Mouse (Mus musculus) testis, adult 2 months (tissue): ENCODE measurements around the gene Gsdma.

Source experiments
- CTCF ChIP-seq: fragments of 200-500 bp; IDR thresholded peaks from 2 replicates; pipeline ENCODE4 v1.5.1; 2012; ENCODE audit warnings: low read depth, mild to moderate bottlenecking, inconsistent platforms, low read length, moderate library complexity; ENCODE audit not compliant: control insufficient read depth, insufficient read depth, insufficient replicate concordance
- POLR2A ChIP-seq: fragments of 200-500 bp; IDR thresholded peaks from 2 replicates; pipeline ENCODE4 v1.6.1; 2012; ENCODE audit warnings: low read depth, mild to moderate bottlenecking, inconsistent platforms, low read length, moderate library complexity; ENCODE audit not compliant: control insufficient read depth

- TF ChIP-seq CTCF (no peak), POLR2A (no peak)
Observed at GRCm38 (mm10) chr11:98708282-98708956, 44.3 kb downstream of the Gsdma start.
